Mouse (Mus musculus): ENCODE results near the gene Angptl2. TPM values are rescaled to one million over a fixed set of nuclear protein-coding genes. Genes with fewer than 3 reads are reported as not detected.

The Angptl2 gene
- 21.1 and 27.0 TPM in 2 replicates for polyA plus RNA-seq (2014; fragmentation: Nextera tagmentation; extraction: Ambion mirVana)

GRCm38 (mm10) chr2:33215700-33216509, at the start of gene Angptl2:
Angptl2 (plus strand) TSS chr2:33216069.
- Histone ChIP-seq H3K27ac (ENCODE audit: low read depth, low read length) (peak within 1 kb of the TSS; percentile 88), H3K9me3 (ENCODE audit: control insufficient read depth, low read length) (no peaks in the 10 kb centered on the region), H3K4me2 (replicated peaks; ENCODE audit: low read depth, low read length) (peak within 1 kb of the TSS; percentile 84), H3K4me3 (ENCODE audit: low read length) (peak within 1 kb of the TSS; percentile 48), H3K27me3 (ENCODE audit: control insufficient read depth, insufficient read depth, low read length) (no peaks in the 10 kb centered on the region), H3K9ac (ENCODE audit: low read depth, low read length) (peak within 1 kb of the TSS; percentile 59), H3K4me1 (ENCODE audit: control insufficient read depth, insufficient read depth, low read length) (peaks cover 29% of the 10 kb centered on the region), H3K36me3 (ENCODE audit: control insufficient read depth, insufficient read depth, low read length) (no peaks in the 10 kb centered on the region)
- 1% methylated on average over 22 of the region's 22 CpGs for WGBS
- ATAC-seq (ENCODE audit: low FRiP score, low TSS enrichment), result peak; percentile 97

DNA sequence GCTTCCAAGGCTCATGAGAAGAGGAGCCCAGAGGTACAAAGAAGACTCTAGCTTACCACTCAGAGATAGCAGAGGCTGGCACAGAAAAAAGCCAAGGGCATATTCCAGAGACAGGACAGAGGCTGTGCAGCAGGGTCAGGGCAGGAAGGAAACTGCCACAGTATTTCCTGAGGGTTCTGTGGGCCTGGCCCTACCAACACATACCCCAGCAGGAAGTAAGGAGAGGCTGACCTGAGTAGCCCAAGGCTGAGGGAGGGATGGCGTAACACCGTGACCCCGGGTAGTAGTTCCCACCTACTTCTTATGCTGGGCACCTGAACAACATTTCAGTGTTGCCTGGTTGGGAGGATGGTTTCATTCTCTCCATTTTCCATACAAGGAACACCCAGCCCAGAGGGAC, 48.8 kb upstream of the Angptl2 start:
- Histone ChIP-seq H3K9me3 (ENCODE audit: control insufficient read depth, low read length) (no peaks in the 10 kb centered on the region), H3K36me3 (ENCODE audit: control insufficient read depth, insufficient read depth, low read length) (no peaks in the 10 kb centered on the region), H3K27me3 (ENCODE audit: control insufficient read depth, insufficient read depth, low read length) (no peaks in the 10 kb centered on the region), H3K27ac (ENCODE audit: low read depth, low read length) (no peak overlapping the region), H3K4me3 (ENCODE audit: low read length) (no peak overlapping the region), H3K4me2 (replicated peaks; ENCODE audit: low read depth, low read length) (no peak overlapping the region), H3K9ac (ENCODE audit: low read depth, low read length) (no peak overlapping the region), H3K4me1 (ENCODE audit: control insufficient read depth, insufficient read depth, low read length) (peaks cover 23% of the 10 kb centered on the region)
- ATAC-seq (ENCODE audit: low FRiP score, low TSS enrichment), result no peak
- 86% methylated on average over 3 of the region's 3 CpGs for WGBS

GRCm38 (mm10) chr2:33169445-33169844, 46.4 kb upstream of the Angptl2 start:
- Histone ChIP-seq H3K9me3 (ENCODE audit: control insufficient read depth, low read length) (no peaks in the 10 kb centered on the region), H3K27ac (ENCODE audit: low read depth, low read length) (no peak overlapping the region), H3K4me2 (replicated peaks; ENCODE audit: low read depth, low read length) (no peak overlapping the region), H3K9ac (ENCODE audit: low read depth, low read length) (no peak overlapping the region), H3K27me3 (ENCODE audit: control insufficient read depth, insufficient read depth, low read length) (no peaks in the 10 kb centered on the region), H3K4me1 (ENCODE audit: control insufficient read depth, insufficient read depth, low read length) (peaks cover 23% of the 10 kb centered on the region), H3K36me3 (ENCODE audit: control insufficient read depth, insufficient read depth, low read length) (no peaks in the 10 kb centered on the region), H3K4me3 (ENCODE audit: low read length) (no peak overlapping the region)
- no peak; the same call in 1 of the 2 replicates for ATAC-seq (ENCODE audit: low FRiP score, low TSS enrichment)
- 53% methylated on average over 6 of the region's 6 CpGs for WGBS

GRCm38 (mm10) chr2:33170777-33171565, 44.9 kb upstream of the Angptl2 start:
- Histone ChIP-seq H3K4me1 (ENCODE audit: control insufficient read depth, insufficient read depth, low read length) (peaks cover 10% of the 10 kb centered on the region), H3K36me3 (ENCODE audit: control insufficient read depth, insufficient read depth, low read length) (no peaks in the 10 kb centered on the region), H3K27me3 (ENCODE audit: control insufficient read depth, insufficient read depth, low read length) (no peaks in the 10 kb centered on the region), H3K9me3 (ENCODE audit: control insufficient read depth, low read length) (no peaks in the 10 kb centered on the region), H3K4me2 (replicated peaks; ENCODE audit: low read depth, low read length) (no peak overlapping the region), H3K27ac (ENCODE audit: low read depth, low read length) (no peak overlapping the region), H3K9ac (ENCODE audit: low read depth, low read length) (no peak overlapping the region), H3K4me3 (ENCODE audit: low read length) (no peak overlapping the region)
- no peak for ATAC-seq (ENCODE audit: low FRiP score, low TSS enrichment)
- 65% methylated on average over 10 of the region's 10 CpGs for WGBS

DNA sequence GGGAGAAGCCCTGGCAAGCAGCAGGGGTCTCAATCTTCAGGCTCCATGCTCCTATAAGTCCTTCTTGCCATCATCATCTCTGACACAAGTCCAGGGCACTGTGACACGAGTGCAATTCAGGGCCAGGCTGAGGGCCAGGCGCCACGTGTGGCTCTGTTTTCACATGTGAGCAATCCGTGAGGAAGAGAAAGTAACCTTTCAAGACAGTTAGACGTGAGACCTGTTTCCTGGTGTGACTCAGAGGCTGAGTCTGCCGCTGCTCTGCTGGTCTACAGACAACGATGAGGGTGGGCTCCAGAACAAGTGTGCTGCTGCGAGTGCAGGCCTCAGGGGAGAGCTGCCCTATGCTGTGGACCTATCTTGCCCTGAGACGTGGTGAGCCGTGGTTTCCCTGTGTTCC, 42.7 kb upstream of the Angptl2 start:
- H3K4me1 ChIP-seq (ENCODE audit: control insufficient read depth, insufficient read depth, low read length), result peaks cover 3% of the 10 kb centered on the region; the same call in 1 of the 2 replicates
- 80% methylated on average over 10 of the region's 10 CpGs for WGBS
- no peak for ATAC-seq (ENCODE audit: low FRiP score, low TSS enrichment)
- H3K4me3 ChIP-seq (ENCODE audit: low read length), result no peak overlapping the region
- H3K4me2 ChIP-seq (replicated peaks; ENCODE audit: low read depth, low read length), result no peak overlapping the region
- H3K36me3 ChIP-seq (ENCODE audit: control insufficient read depth, insufficient read depth, low read length), result no peaks in the 10 kb centered on the region
- H3K9ac ChIP-seq (ENCODE audit: low read depth, low read length), result no peak overlapping the region
- H3K9me3 ChIP-seq (ENCODE audit: control insufficient read depth, low read length), result no peaks in the 10 kb centered on the region
- no peaks in the 10 kb centered on the region for H3K27me3 ChIP-seq (ENCODE audit: control insufficient read depth, insufficient read depth, low read length)
- H3K27ac ChIP-seq (ENCODE audit: low read depth, low read length), result no peak overlapping the region

DNA sequence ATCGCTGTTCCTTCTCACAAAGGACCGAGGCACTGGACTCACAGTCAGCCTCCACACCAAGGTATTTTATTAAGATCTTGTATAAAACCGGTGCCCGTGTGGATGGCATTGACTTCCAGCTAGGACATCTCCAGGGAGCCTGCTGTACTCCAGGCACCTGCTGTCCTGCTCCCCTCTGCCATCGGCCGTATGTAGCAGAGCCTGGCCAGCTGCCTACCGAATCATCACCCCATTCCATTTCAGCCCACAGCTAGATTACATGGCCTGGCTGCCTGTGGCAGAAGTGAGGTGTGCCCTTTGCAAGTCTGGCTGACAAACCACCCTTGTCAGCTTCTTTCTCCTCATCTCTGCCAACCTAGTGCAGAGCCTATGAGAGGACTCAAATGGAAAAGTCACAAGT, 42.2 kb upstream of the Angptl2 start:
- Histone ChIP-seq H3K4me1 (ENCODE audit: control insufficient read depth, insufficient read depth, low read length) (peaks cover 7% of the 10 kb centered on the region; the same call in 1 of the 2 replicates), H3K9me3 (ENCODE audit: control insufficient read depth, low read length) (no peaks in the 10 kb centered on the region), H3K4me3 (ENCODE audit: low read length) (no peak overlapping the region), H3K27me3 (ENCODE audit: control insufficient read depth, insufficient read depth, low read length) (no peaks in the 10 kb centered on the region), H3K36me3 (ENCODE audit: control insufficient read depth, insufficient read depth, low read length) (no peaks in the 10 kb centered on the region), H3K4me2 (replicated peaks; ENCODE audit: low read depth, low read length) (no peak overlapping the region), H3K9ac (ENCODE audit: low read depth, low read length) (no peak overlapping the region), H3K27ac (ENCODE audit: low read depth, low read length) (no peak overlapping the region)
- 96% methylated on average over 7 of the region's 7 CpGs for WGBS
- no peak for ATAC-seq (ENCODE audit: low FRiP score, low TSS enrichment)

DNA sequence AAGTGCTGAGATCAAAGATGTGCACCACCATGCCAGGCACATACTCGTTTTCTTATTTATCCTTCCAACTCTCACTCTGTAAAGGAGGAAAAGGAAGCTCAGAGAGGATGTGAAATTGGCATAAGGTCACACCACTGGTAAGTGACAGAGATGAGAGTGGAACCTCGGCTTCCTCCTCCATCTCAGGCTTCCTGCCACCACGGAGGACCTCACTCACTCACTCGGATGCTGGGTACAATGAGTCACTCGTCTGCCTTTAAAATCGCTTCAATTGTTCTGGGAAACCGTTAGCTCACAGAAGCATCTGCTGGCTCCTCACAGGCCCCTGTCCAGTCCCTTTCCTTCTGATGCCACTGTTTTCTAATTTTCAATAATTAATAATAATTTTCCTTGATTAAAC, 39.4 kb upstream of the Angptl2 start:
- no peak for ATAC-seq (ENCODE audit: low FRiP score, low TSS enrichment)
- Histone ChIP-seq H3K27ac (ENCODE audit: low read depth, low read length) (no peak overlapping the region), H3K36me3 (ENCODE audit: control insufficient read depth, insufficient read depth, low read length) (no peaks in the 10 kb centered on the region), H3K4me2 (replicated peaks; ENCODE audit: low read depth, low read length) (no peak overlapping the region), H3K9ac (ENCODE audit: low read depth, low read length) (no peak overlapping the region), H3K27me3 (ENCODE audit: control insufficient read depth, insufficient read depth, low read length) (no peaks in the 10 kb centered on the region), H3K4me3 (ENCODE audit: low read length) (no peak overlapping the region), H3K9me3 (ENCODE audit: control insufficient read depth, low read length) (no peaks in the 10 kb centered on the region), H3K4me1 (ENCODE audit: control insufficient read depth, insufficient read depth, low read length) (peaks cover 16% of the 10 kb centered on the region)
- WGBS, result 65% methylated on average over 7 of the region's 7 CpGs

GRCm38 (mm10) chr2:33176921-33177320, 38.9 kb upstream of the Angptl2 start:
- Histone ChIP-seq H3K27me3 (ENCODE audit: control insufficient read depth, insufficient read depth, low read length) (no peaks in the 10 kb centered on the region), H3K4me2 (replicated peaks; ENCODE audit: low read depth, low read length) (no peak overlapping the region), H3K36me3 (ENCODE audit: control insufficient read depth, insufficient read depth, low read length) (no peaks in the 10 kb centered on the region), H3K27ac (ENCODE audit: low read depth, low read length) (no peak overlapping the region), H3K4me1 (ENCODE audit: control insufficient read depth, insufficient read depth, low read length) (peaks cover 16% of the 10 kb centered on the region), H3K9ac (ENCODE audit: low read depth, low read length) (no peak overlapping the region), H3K4me3 (ENCODE audit: low read length) (no peak overlapping the region), H3K9me3 (ENCODE audit: control insufficient read depth, low read length) (no peaks in the 10 kb centered on the region)
- no peak for ATAC-seq (ENCODE audit: low FRiP score, low TSS enrichment)
- 73% methylated on average over 2 of the region's 2 CpGs for WGBS

Measured in kidney, embryonic 14.5 days (tissue).